Mouse (Mus musculus) thymus, adult 2 months (tissue): ENCODE measurements around the gene Cdk5.

Experiments
- CTCF ChIP-seq: fragments of 200-500 bp; IDR thresholded peaks from 2 replicates; pipeline ENCODE4 v1.5.1; 2012; ENCODE audit warnings: mild to moderate bottlenecking, control low read depth, low read length, moderate library complexity, borderline replicate concordance; ENCODE audit not compliant: control insufficient read depth, poor library complexity, insufficient read depth; ENCODE audit errors: extremely low read depth
- POLR2A ChIP-seq: fragments of 200-500 bp; IDR thresholded peaks from 2 replicates; pipeline ENCODE4 v1.6.1; 2012; ENCODE audit warnings: mild to moderate bottlenecking, low read length, control low read depth, moderate library complexity; ENCODE audit not compliant: control insufficient read depth, poor library complexity, insufficient read depth; ENCODE audit errors: extremely low read depth

GRCm38 (mm10) chr5:24385887-24386550 is 37.3 kb downstream of the Cdk5 start:
- TF ChIP-seq POLR2A (no peak), CTCF (no peak)
